Mouse (Mus musculus): Measurements from ENCODE around the gene AL731706.1.

- TF ChIP-seq GATA1 (IDR thresholded peaks at IDR 0.05; ENCODE audit: borderline replicate concordance, low read length) (no peak), FLI1 (IDR thresholded peaks at IDR 0.05; ENCODE audit: low read length) (no peak)
Measured at GRCm38 (mm10) chr2:136891951-136892371, 772 bp upstream of the AL731706.1 start.

Data from megakaryocyte, embryonic 14.5 days (primary cell).